Mouse (Mus musculus) kidney, postnatal 36 days (tissue): ENCODE data around the gene Nutm1.
A peak's percentile ranks its signal among the peaks of the same experiment; 100 is the strongest.
"Not testable (repeated sequence)": the region's sequence is repeated elsewhere in the genome, so short reads cannot be mapped to it uniquely, and the experiment has no call there.

Source experiments
- DNase-seq, 2 experiments: peaks; one replicate each; pipeline ENCODE4 v3.0.0; 2021 to 2022; ENCODE audit warnings: mixed read lengths in 2 of 2

The Nutm1 gene

GRCm38 (mm10) chr2:112259241-112259962, at the start of gene Nutm1:
Gene Nutm1 (minus strand): TSS chr2:112259291.
- peak in 1 of 2 experiments; percentile 49 for DNase-seq

DNA sequence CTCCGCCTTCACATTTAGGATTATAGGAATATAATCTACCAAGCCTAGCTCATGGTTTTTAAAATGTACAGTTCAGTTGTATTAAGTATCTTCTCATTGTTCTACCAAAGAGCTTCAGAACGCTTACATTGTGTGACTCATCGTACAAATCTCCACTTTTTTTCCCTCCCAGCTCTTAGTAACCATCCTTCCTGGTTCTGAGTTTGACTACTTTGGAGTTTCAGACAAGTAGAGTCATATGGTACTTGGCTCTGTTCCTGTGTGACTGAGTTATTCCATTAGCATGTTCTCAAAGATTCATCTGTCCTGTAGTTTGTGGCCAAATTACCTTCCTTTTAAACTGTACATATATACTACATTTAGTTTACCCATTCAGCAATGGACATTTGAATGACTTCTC, 49.6 kb upstream of the Nutm1 start:
- no peak for DNase-seq

- DNase-seq, result no peak
These were observed 39.1 kb upstream of the Nutm1 start for GRCm38 (mm10) chr2:112298221-112298620.

- DNase-seq, result no peak
These were observed 37.1 kb upstream of the Nutm1 start for GRCm38 (mm10) chr2:112296211-112296610.

DNA sequence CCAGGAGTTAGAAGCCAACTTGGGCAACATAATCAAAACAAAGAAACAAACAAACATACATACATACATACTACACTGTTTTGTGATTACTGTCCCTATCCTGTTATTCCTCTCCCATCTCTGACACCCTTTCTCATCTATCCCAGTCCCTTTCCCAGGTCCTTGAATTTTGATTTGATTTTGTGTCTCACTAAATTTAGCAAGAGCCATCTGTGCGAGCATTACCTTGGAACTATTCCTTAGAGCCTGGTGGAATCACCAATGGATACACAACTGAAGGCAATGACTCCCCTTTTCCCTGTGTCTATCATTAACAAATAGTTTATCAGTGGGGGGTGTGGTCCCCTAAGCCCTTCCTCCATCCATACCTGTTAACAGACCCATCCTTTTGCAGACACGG, 33.7 kb upstream of the Nutm1 start:
- no peak for DNase-seq

GRCm38 (mm10) chr2:112289507-112289906, 30.4 kb upstream of the Nutm1 start:
- no peak for DNase-seq

GRCm38 (mm10) chr2:112287059-112287458, 28.0 kb upstream of the Nutm1 start:
- DNase-seq, result peak; percentile 28 to 29

DNA sequence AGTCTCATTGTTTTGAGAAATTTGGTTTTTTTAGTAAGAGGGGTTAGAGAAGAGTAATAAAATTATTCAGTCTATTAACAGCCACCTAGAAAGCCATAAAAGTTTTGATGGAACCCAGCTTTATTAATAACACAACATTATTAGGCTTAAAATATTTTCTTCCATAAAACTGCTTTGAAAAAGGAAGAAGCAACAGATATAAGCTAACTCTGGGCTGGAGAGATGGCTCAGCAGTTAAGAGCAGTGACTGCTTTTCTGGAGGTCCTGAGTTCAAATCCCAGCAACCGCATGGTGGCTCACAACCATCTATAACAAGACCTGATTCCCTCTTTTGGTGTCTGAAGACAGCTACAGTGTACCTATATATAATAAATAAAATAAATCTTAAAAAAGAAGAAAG, 27.0 kb upstream of the Nutm1 start:
- DNase-seq, result not testable (repeated sequence)

DNA sequence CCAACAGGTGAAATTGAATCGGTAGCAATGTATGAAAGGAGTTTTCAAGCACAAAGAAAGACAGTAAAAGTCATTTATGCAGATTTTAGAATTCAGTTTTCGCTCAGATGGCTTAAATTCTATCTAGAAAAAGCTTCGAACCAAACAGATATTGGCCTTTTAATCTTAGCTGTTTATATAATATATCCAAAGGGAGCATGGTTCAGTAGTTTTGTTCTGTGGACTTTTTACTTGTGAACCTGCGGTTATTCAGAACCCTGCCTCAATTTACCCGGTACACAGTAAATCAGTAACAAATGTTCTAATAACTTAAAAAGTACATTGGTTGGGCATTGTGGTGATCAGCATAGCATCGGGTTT, 25.9 kb upstream of the Nutm1 start:
- peak in 1 of 2 experiments; percentile 46 for DNase-seq

DNA sequence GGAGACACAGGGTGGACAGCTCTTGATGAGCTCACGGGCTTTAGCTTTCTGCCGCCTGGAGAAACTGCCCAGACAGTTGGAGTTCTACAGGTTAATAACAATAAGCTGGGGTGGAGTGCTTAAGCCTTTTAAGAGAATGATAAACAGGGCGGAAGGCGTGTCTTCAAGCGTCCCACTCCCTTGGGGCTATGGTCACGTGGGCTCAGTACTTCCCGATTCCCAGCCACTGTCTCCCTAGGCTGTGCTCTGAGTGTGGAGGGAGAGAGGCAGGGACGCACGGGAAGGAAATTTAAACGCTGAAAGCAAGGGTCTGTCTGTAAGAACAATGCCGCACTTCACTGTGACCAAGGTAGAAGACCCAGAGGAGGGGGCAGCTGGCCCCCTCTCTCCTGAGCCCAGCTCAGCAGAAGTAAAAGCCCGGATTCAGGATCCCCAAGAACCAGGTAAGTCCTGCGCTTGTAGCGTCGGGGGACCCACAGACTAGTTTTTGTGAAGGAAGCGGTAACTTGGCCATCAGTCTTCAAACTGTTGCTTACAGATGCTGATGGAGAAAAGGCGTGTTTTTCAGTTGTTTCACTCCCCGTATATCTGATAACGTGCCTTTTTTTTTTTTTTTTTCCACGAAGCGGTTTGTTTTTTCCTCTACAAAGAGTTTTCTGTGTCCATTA, 25.4 kb upstream of the Nutm1 start:
- DNase-seq, result peak; percentile 86 to 89

- DNase-seq, result no peak
These were observed 23.8 kb upstream of the Nutm1 start for GRCm38 (mm10) chr2:112282846-112283245.

DNA sequence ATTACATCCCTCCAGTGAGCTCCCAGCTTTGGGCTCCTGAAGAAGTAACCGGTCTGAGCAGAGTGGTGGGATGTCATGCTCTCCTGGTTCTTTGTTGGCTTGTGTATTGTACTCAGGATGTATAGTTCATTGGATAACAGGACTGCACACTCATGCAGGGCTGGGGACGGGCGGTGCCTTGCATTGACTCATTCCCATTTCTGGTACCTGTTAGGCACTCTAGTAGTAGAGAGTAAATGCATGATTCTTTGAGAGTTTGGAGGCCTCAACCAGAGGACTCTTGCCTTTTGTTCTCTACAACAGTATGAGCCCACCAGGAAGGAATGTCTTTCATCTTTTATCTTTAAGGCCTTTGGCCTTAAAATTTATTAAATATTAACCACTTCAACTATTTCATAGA, 17.8 kb upstream of the Nutm1 start:
- no peak for DNase-seq

DNA sequence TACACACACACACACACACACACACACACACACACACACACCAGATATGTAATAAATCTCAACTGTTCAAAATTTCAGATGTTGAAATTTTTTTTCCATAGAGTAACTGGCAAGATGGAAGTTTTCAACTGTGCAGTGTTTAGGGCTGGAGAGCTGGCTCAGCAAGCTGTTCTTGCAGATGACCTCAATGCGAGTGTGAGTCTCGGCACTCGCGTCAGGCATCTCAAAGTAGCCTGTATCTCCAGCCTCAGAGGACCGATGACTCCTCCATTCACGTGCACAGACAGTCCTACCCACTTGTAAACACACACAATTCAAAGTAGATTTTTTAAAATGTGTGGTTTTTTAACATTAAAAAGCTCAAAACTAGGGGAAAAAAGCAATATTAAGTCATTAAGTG, 14.4 kb upstream of the Nutm1 start:
- DNase-seq, result no peak

GRCm38 (mm10) chr2:112272909-112273308, 13.8 kb upstream of the Nutm1 start:
- DNase-seq, result no peak

GRCm38 (mm10) chr2:112270011-112270410, 10.9 kb upstream of the Nutm1 start:
- no peak for DNase-seq

DNA sequence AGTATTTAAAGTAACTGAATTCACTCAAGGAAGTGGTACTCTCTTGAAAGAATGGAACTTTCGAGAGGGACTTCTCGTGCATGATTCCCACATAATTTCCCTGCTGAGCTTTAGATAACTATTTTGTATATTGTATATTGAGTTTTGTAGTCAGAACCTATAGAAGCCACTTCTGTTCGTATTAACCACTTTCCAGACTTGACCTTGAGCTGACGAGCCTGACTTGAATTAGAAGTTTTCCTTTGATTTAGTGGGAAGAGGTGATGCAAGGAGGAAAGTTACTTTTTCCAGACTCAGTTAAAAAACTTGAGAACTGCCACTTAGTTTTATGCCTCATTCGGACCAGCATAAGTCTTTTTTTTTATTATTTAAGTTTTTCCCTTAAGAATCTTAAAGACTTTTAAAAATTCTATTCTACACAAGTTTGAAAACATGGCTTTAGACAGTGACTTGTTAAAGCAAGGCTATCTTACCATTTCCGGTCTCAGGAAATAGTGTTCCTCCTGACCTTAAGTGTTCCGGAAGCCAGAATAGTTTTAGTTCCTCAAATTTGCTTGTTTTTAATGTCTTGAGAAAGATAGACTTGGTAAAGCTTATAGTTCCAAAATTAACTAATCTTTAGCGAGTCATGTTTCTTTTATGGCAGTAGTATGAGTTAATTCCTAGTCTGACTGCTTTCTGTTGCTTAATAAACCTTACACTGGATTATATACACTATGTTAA, 8.6 kb upstream of the Nutm1 start:
- peak in 1 of 2 experiments; percentile 14 for DNase-seq

- DNase-seq, result peak in 1 of 2 experiments; percentile 24
These were observed 7.7 kb upstream of the Nutm1 start for GRCm38 (mm10) chr2:112266780-112267179.

DNA sequence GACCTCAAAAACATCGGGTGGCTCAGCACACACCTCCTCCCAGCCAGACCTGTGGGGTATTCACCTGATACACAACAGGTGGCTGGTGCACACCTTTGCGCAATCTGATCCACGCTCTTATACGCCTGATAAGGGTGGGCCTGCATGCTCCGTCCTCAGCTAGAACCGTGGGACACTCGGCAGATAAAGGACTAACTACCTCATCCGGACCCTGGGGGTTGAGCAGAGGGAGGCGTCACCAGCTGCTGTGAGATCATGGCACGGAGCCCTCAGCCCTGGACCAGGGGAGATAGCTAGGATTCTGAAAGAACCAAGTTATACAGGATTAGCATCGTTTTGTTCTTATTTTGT, 7.1 kb upstream of the Nutm1 start, which contains the start of gene Gm21985:
Gm21985 (plus strand) TSS at position 73 of the 351 bp plus-strand sequence.
- DNase-seq, result peak; percentile 56 to 73

DNA sequence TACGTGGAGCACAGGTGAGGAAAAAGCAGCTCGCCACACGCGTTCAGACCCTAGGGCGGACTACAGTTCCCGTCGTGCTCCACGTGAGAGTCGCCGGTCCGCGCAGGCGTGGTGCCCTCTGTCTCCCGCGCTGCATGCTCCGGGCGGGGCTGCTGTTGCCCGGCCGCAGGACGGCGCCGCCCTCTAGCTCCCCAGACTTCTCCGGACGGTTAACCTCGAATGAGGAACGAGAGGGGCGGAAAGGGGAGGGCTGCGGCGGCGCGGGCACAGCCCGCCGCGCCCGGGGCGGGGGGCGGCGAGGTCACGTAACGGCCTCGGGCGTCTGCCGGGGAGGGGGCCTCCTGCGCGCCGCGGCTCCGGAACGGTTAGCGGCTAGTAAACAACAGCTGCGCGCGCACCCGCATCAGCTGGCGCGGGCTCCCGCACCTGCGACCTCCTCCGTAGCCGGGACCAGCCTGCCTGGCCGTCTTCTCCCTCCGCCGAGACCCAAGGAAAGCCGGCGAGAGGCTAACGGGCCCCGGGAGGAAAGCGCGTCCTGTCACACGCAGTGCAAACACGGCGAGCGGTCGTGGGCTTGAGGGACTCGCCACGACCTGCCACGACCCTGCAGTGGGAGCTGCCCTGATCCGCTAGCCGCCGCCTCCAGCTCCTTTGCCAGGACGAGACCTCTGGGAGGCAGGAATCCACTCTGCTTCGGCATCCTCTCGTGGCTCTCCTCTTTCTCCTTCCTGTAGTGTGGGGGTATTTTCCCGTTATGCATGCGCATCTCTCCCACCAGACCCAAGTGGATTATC, 6.6 kb upstream of the Nutm1 start, which contains the start of gene Slc12a6:
Slc12a6 (plus strand) TSS at position 378 of the 794 bp plus-strand sequence.
- DNase-seq, result peak; percentile 96 to 97

GRCm38 (mm10) chr2:112264364-112264763, 5.3 kb upstream of the Nutm1 start:
- no peak for DNase-seq

DNA sequence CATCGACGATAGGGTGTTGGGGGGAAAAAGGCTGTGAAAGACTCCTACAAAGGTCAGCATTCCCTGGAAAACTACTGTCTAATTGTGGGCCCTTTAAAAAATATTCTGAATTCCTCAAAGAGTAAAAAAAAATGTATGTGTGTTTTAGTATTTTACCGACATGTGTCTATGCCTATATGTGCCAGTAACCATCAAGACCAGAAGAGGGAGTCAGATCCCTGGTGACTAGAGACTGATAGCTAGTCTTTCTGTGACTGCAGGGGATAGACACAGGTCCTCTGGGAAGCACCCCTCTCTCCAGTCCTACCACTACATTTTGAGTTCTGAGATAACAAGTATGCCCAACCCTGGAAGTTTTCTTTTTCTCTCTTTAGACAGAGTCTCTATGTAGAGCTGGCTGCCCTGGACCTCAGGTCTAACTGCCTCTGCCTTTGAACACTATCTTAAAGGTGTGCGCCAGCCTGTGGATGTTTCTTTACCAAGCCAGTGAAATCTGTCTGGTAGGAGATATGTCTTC, 3.7 kb upstream of the Nutm1 start:
- DNase-seq, result no peak
